Mouse (Mus musculus) granulocyte monocyte progenitor cell, adult 5-6 weeks (primary cell): ENCODE measurements around the gene Gstp1. TPM values are rescaled to one million over a fixed set of nuclear protein-coding genes. Genes with fewer than 3 reads are reported as not detected.
"Not testable (repeated sequence)": the region's sequence is repeated elsewhere in the genome, so short reads cannot be mapped to it uniquely, and the experiment has no call there.

Experiments used
- ATAC-seq: replicated peaks from 2 replicates; pipeline ENCODE4 v1.8.0; 2016; ENCODE audit warnings: mild to moderate bottlenecking, moderate TSS enrichment, inconsistent platforms; ENCODE audit not compliant: poor library complexity, severe bottlenecking
- total RNA-seq, 2 experiments: library from RNA; stranded (forward) in 1 of 2; stranded (reverse) in 1 of 2; fragments of 200-712, 200-1000 nt in 1 of 2; fragments of >200 nt in 1 of 2; fragmentation: Nextera tagmentation in 1 of 2; gene quantifications; 2 replicates each; pipeline ENCODE4 v1.2.3; 2014 to 2017

The Gstp1 gene
- 235 and 335 TPM in 2 replicates for total RNA-seq (2014; fragmentation: Nextera tagmentation)
- total RNA-seq (2017), result 84.1 and 120 TPM in 2 replicates

GRCm38 (mm10) chr19:4037788-4038232 lies at the start of gene Gstp1:
Gstp1 (minus strand) TSS chr19:4037985.
- ATAC-seq, result peak; percentile 98

- no peak for ATAC-seq
These were observed 49.3 kb upstream of the Gstp1 start for GRCm38 (mm10) chr19:4087090-4087489.

GRCm38 (mm10) chr19:4086156-4086555 lies 48.4 kb upstream of the Gstp1 start:
- no peak for ATAC-seq

- no peak for ATAC-seq
These were observed 47.2 kb upstream of the Gstp1 start for GRCm38 (mm10) chr19:4084984-4085383.

GRCm38 (mm10) chr19:4083826-4084225 lies 46.0 kb upstream of the Gstp1 start:
- ATAC-seq, result no peak

- ATAC-seq, result no peak
These were observed 45.5 kb upstream of the Gstp1 start for GRCm38 (mm10) chr19:4083316-4083715.

GRCm38 (mm10) chr19:4082219-4082965 lies 44.6 kb upstream of the Gstp1 start:
- no peak for ATAC-seq

GRCm38 (mm10) chr19:4081394-4081793 lies 43.6 kb upstream of the Gstp1 start, which contains the start of gene Cabp2:
Cabp2 (plus strand) TSS chr19:4081578.
- no peak for ATAC-seq

GRCm38 (mm10) chr19:4080511-4081009 lies 42.8 kb upstream of the Gstp1 start:
- 0 out of 2 replicates have a peak, but pooled peaks have one; percentile 33 for ATAC-seq

GRCm38 (mm10) chr19:4079594-4079993 lies 41.8 kb upstream of the Gstp1 start:
- ATAC-seq, result no peak

GRCm38 (mm10) chr19:4075531-4075930 lies 37.7 kb upstream of the Gstp1 start:
- no peak for ATAC-seq

GRCm38 (mm10) chr19:4072706-4073424 lies 35.1 kb upstream of the Gstp1 start:
- ATAC-seq, result no peak

GRCm38 (mm10) chr19:4071406-4071805 lies 33.6 kb upstream of the Gstp1 start:
- no peak for ATAC-seq

- ATAC-seq, result peak; percentile 86
These were observed 33.0 kb upstream of the Gstp1 start for GRCm38 (mm10) chr19:4070756-4071155.

GRCm38 (mm10) chr19:4070311-4070710 lies 32.5 kb upstream of the Gstp1 start:
- ATAC-seq, result no peak

- ATAC-seq, result peak; percentile 55
These were observed 31.1 kb upstream of the Gstp1 start for GRCm38 (mm10) chr19:4068717-4069410.

GRCm38 (mm10) chr19:4068242-4068641 lies 30.5 kb upstream of the Gstp1 start:
- ATAC-seq, result not testable (repeated sequence)

GRCm38 (mm10) chr19:4066877-4067276 lies 29.1 kb upstream of the Gstp1 start:
- ATAC-seq, result no peak

GRCm38 (mm10) chr19:4066280-4066679 lies 28.5 kb upstream of the Gstp1 start:
- no peak for ATAC-seq

GRCm38 (mm10) chr19:4064501-4064900 lies 26.7 kb upstream of the Gstp1 start:
- ATAC-seq, result not testable (repeated sequence)

GRCm38 (mm10) chr19:4063357-4063756 lies 25.6 kb upstream of the Gstp1 start:
- not testable (repeated sequence) for ATAC-seq
